ENCODE assay signal across 31 mouse cellular contexts in genomic region chr4:120630218-120630931, GRCm38 (mm10). TPM values are rescaled to one million over a fixed set of nuclear protein-coding genes. Genes with fewer than 3 reads are reported as not detected.
DNase-seq lines count a peak whose midpoint lies in the region; ATAC-seq lines count a peak whose summit lies in the region.
"Had no signal": no experiment of that assay in that cellular context is flagged by ENCODE, and none has a peak within 500 bp of the region (broad histone marks: within the 10 kb centered on the region; RNA-seq: fewer than 3 reads in every experiment).

No protein-coding gene starts in this region.

- no peak for DNase-seq in heart, postnatal 4 days
- DNase-seq in c-Kit-positive CD71-positive TER-119-negative erythroid progenitor cells, embryonic 14.5 days (ENCODE audit: low read depth) = peak; percentile 59
- peak; percentile 52 for DNase-seq in liver, embryonic 13.5 days
- DNase-seq in gastrocnemius, postnatal 36 days = no peak
- DNase-seq in left cerebral cortex, adult 11 months (ENCODE audit: low spot score) = no peak
- no peak for DNase-seq in cerebellum, postnatal 10 days
- DNase-seq: adrenal gland, adult 8-10 months; B cell, adult 2 months; cerebellum, adult 18-20 months; gastrocnemius, postnatal 10 days; kidney, adult 2 months; kidney, postnatal 10 days; layer of hippocampus, adult 9-11 months; lung, embryonic 14.5 days; lung, postnatal 36 days; midbrain, embryonic 14.5 days; thymus, postnatal 14 days had no signal

- H3K36me3 ChIP-seq in heart, embryonic 13.5 days = no peaks in the 10 kb centered on the region
- no peaks in the 10 kb centered on the region for H3K36me3 ChIP-seq in liver, embryonic 13.5 days
- H3K36me3 ChIP-seq: limb, embryonic 12.5 days had no signal

- H3K27ac ChIP-seq in heart, embryonic 13.5 days (replicated peaks) = peak overlapping the region; percentile 28; the same call in 1 of the 2 replicates
- H3K27ac ChIP-seq in liver, embryonic 13.5 days = peak overlapping the region; percentile 98
- H3K27ac ChIP-seq: forebrain, embryonic 13.5 days; hindbrain, postnatal 0 days; limb, embryonic 12.5 days had no signal

- H3K4me1 ChIP-seq in heart, embryonic 13.5 days = peaks cover 29% of the 10 kb centered on the region
- H3K4me1 ChIP-seq in liver, embryonic 13.5 days (replicated peaks) = peaks cover 92% of the 10 kb centered on the region
- H3K4me1 ChIP-seq: forebrain, embryonic 13.5 days; limb, embryonic 12.5 days had no signal

- ATAC-seq in heart, embryonic 13.5 days (ENCODE audit: extremely low read depth, insufficient number of reproducible peaks, low FRiP score, low TSS enrichment) = no peak
- ATAC-seq in liver, embryonic 13.5 days (ENCODE audit: low read depth) = peak; percentile 69
- peak; percentile 63 for ATAC-seq in megakaryocyte progenitor cell, adult 5-6 weeks (replicated peaks; ENCODE audit: poor library complexity)
- ATAC-seq: forebrain, embryonic 13.5 days; hindbrain, postnatal 0 days; Patski had no signal

- H3K27me3 ChIP-seq in heart, embryonic 13.5 days (replicated peaks) = no peaks in the 10 kb centered on the region
- no peaks in the 10 kb centered on the region for H3K27me3 ChIP-seq in liver, embryonic 13.5 days
- H3K27me3 ChIP-seq: forebrain, embryonic 13.5 days; limb, embryonic 12.5 days; Patski had no signal

- intact Hi-C loops in gastrocnemius, postnatal 36 days (cut with DNase I) = no loop called here

- no peaks in the 10 kb centered on the region for H3K9me3 ChIP-seq in heart, embryonic 13.5 days
- no peaks in the 10 kb centered on the region for H3K9me3 ChIP-seq in liver, embryonic 13.5 days (replicated peaks)
- H3K9me3 ChIP-seq: forebrain, embryonic 13.5 days; limb, embryonic 12.5 days had no signal

- WGBS in heart, embryonic 13.5 days = 14% methylated on average over 8 of the region's 8 CpGs
- 7% methylated on average over 8 of the region's 8 CpGs for WGBS in liver, embryonic 13.5 days (ENCODE audit: insufficient replicate concordance)

- no peak overlapping the region for H3K9ac ChIP-seq in heart, embryonic 13.5 days
- peak overlapping the region; percentile 60 for H3K9ac ChIP-seq in liver, embryonic 13.5 days
- H3K9ac ChIP-seq: forebrain, embryonic 13.5 days; limb, embryonic 12.5 days; lung, embryonic 14.5 days had no signal

- no peak overlapping the region for H3K4me2 ChIP-seq in heart, embryonic 13.5 days
- peak overlapping the region; percentile 36 for H3K4me2 ChIP-seq in liver, embryonic 13.5 days
- H3K4me2 ChIP-seq: forebrain, embryonic 13.5 days; limb, embryonic 12.5 days; lung, embryonic 14.5 days had no signal

- no peak overlapping the region for H3K4me3 ChIP-seq in heart, embryonic 13.5 days
- no peak overlapping the region for H3K4me3 ChIP-seq in liver, embryonic 13.5 days (replicated peaks)
- H3K4me3 ChIP-seq: forebrain, embryonic 13.5 days; limb, embryonic 12.5 days; myocyte had no signal

RNA-seq across cellular contexts. Expression of gene Cited4, which starts 36.0 kb away (rescaled TPM):
- polyA plus RNA-seq in heart, embryonic 13.5 days (2015; fragmentation: Nextera tagmentation; extraction: Ambion mirVana) = 21.8 and 23.7 TPM in 2 replicates
- 10 to 100 TPM; 78.9 to 84.3 TPM for total RNA-seq in heart, postnatal 4 days (2021)
- polyA plus RNA-seq in liver, embryonic 13.5 days (2015; fragmentation: Nextera tagmentation; extraction: Ambion mirVana) = 124 and 128 TPM in 2 replicates
- total RNA-seq in megakaryocyte progenitor cell, adult 5-6 weeks (2015) = 3.2 and 4.6 TPM in 2 replicates
- 5.6 and 7.5 TPM in 2 replicates for total RNA-seq in megakaryocyte progenitor cell, adult 5-6 weeks (2017)
- total RNA-seq in gastrocnemius, postnatal 36 days (2021) = 10 to 100 TPM; 15.0 to 39.3 TPM
- polyA plus RNA-seq: myocyte had no signal

RNA-seq across cellular contexts. Expression of gene Gm8439, which starts 41.8 kb away (rescaled TPM):
- 0.41 TPM in 1 of 2 replicates, not detected in the other for polyA plus RNA-seq in heart, embryonic 13.5 days (2015; fragmentation: Nextera tagmentation; extraction: Ambion mirVana)
- total RNA-seq in heart, postnatal 4 days (2021) = not detected
- polyA plus RNA-seq in liver, embryonic 13.5 days (2015; fragmentation: Nextera tagmentation; extraction: Ambion mirVana) = not detected in 2 replicates
- not detected in 2 replicates for total RNA-seq in megakaryocyte progenitor cell, adult 5-6 weeks (2015)
- not detected in 2 replicates for total RNA-seq in megakaryocyte progenitor cell, adult 5-6 weeks (2017)
- not detected for total RNA-seq in gastrocnemius, postnatal 36 days (2021)
- total RNA-seq: adrenal gland, adult 8-10 months; gastrocnemius, postnatal 10 days; hematopoietic stem cell, adult 5-6 weeks; hindbrain, postnatal 0 days; left cerebral cortex, postnatal 10 days had no signal
- polyA plus RNA-seq: embryonic facial prominence, embryonic 11.5 days; forebrain, embryonic 13.5 days; heart, embryonic 14.5 days; hindbrain, postnatal 0 days; kidney, adult 2 months; limb, embryonic 12.5 days; lung, embryonic 14.5 days; midbrain, embryonic 14.5 days; myocyte; neural tube, embryonic 14.5 days; Patski; small intestine, adult 2 months; testis, adult 2 months had no signal

Comparison
In these comparisons a context has a peak if more than half of its experiments do, and no peak if none do; other contexts are left out.
1. DNase-seq: peak in c-Kit-positive CD71-positive TER-119-negative erythroid progenitor cells, embryonic 14.5 days (single experiment) and liver, embryonic 13.5 days (single experiment); none in heart, postnatal 4 days (single experiment), gastrocnemius, postnatal 36 days (0 of 2), left cerebral cortex, adult 11 months (single experiment) and cerebellum, postnatal 10 days (0 of 2).